Mouse (Mus musculus) liver, adult 2 months (tissue): ENCODE measurements at regions not wholly inside any gene's neighbourhood (a gene's known extent, or its start where the extent isn't known, plus 50 kb on each side); places are given as distances from the start of the nearest gene placed in this dataset.

Experiments used
- CTCF ChIP-seq: fragments of 200-500 bp; IDR thresholded peaks from 2 replicates; pipeline ENCODE4 v1.5.1; 2011; ENCODE audit warnings: low read depth, low read length, control low read depth
- POLR2A ChIP-seq: fragments of 200-500 bp; IDR thresholded peaks from 2 replicates; pipeline ENCODE4 v1.6.1; 2011; ENCODE audit warnings: low read length, control low read depth; ENCODE audit not compliant: insufficient read depth; ENCODE audit errors: extremely low read depth

GRCm38 (mm10) chrX:16421663-16422062, 101.0 kb upstream of the Cypt1 start:
- TF ChIP-seq CTCF (no peak), POLR2A (no peak)
